Mouse (Mus musculus) heart, embryonic 14.5 days (tissue): Measurements from ENCODE around the gene Fxr2. TPM values are rescaled to one million over a fixed set of nuclear protein-coding genes. Genes with fewer than 3 reads are reported as not detected.

Experiments
- ATAC-seq: fragments of 200-750 bp; cut with Nextera tagmentation; 2 replicates; pipeline ENCODE4 v1.8.0; 2017; ENCODE audit warnings: low read depth, moderate TSS enrichment; ENCODE audit not compliant: insufficient number of reproducible peaks, insufficient read depth, low FRiP score
- H3K27ac ChIP-seq, 2 experiments: fragments of 200-500 bp in 1 of 2; fragments of 300-500 bp in 1 of 2; sonication (generic) in 1 of 2; replicated peaks in 1 of 2; 2 replicates each; pipeline ENCODE4 v1.5.1; 2012 to 2014; ENCODE audit warnings: low read depth in 2 of 2, low read length in 2 of 2, control low read depth in 1 of 2, mild to moderate bottlenecking in 1 of 2, mixed read lengths in 1 of 2; ENCODE audit not compliant: control insufficient read depth in 1 of 2, insufficient read depth in 1 of 2
- H3K27me3 ChIP-seq: fragments of 300-500 bp; sonication (generic); 2 replicates; pipeline ENCODE4 v1.6.1; 2014; ENCODE audit warnings: mild to moderate bottlenecking, low read length, control low read depth; ENCODE audit not compliant: control insufficient read depth, insufficient read depth
- H3K36me3 ChIP-seq: fragments of 300-500 bp; sonication (generic); 2 replicates; pipeline ENCODE4 v1.6.1; 2014; ENCODE audit warnings: mild to moderate bottlenecking, control low read depth, low read length, mixed read lengths; ENCODE audit not compliant: control insufficient read depth, insufficient read depth
- H3K4me1 ChIP-seq, 2 experiments: fragments of 200-500 bp in 1 of 2; fragments of 300-500 bp in 1 of 2; sonication (generic) in 1 of 2; 2 replicates each; pipeline ENCODE4 v1.6.1; 2012 to 2014; ENCODE audit warnings: low read length in 2 of 2, control low read depth in 1 of 2, mixed read lengths in 1 of 2; ENCODE audit not compliant: control insufficient read depth in 2 of 2, insufficient read depth in 2 of 2
- H3K4me2 ChIP-seq: fragments of 300-500 bp; sonication (generic); 2 replicates; pipeline ENCODE4 v1.6.1; 2014; ENCODE audit warnings: mild to moderate bottlenecking, low read length
- H3K4me3 ChIP-seq, 2 experiments: fragments of 200-500 bp in 1 of 2; fragments of 300-500 bp in 1 of 2; sonication (generic) in 1 of 2; 2 replicates each; pipeline ENCODE4 v1.5.1; 2012 to 2014; ENCODE audit warnings: low read length in 2 of 2, mild to moderate bottlenecking in 2 of 2, control low read depth in 1 of 2, low read depth in 1 of 2, moderate library complexity in 1 of 2; ENCODE audit not compliant: control insufficient read depth in 1 of 2, insufficient read depth in 1 of 2
- H3K9ac ChIP-seq: fragments of 300-500 bp; sonication (generic); 2 replicates; pipeline ENCODE4 v1.6.1; 2014; ENCODE audit warnings: mild to moderate bottlenecking, low read length
- H3K9me3 ChIP-seq: fragments of 300-500 bp; sonication (generic); 2 replicates; pipeline ENCODE4 v1.6.1; 2016; ENCODE audit warnings: low read length, control low read depth; ENCODE audit not compliant: control insufficient read depth
- WGBS: fragments of 180-500 bp; shearing (Covaris S2); extraction: QIAGEN DNeasy Blood & Tissue Kit; methylation state at CpG from one replicate; pipeline ENCODE4 v1.1.7; 2014; 5-methylcytosine and 5-hydroxymethylcytosine counted together
- polyA plus RNA-seq: library from polyadenylated mRNA; unstranded; fragments of >200 nt; fragmentation: Nextera tagmentation; extraction: Ambion mirVana; gene quantifications from 2 replicates; pipeline ENCODE4 v1.2.1, GENCODE M21; 2014

The Fxr2 gene
- polyA plus RNA-seq, 1 experiment from 2014 or later, result 25.8 TPM

DNA sequence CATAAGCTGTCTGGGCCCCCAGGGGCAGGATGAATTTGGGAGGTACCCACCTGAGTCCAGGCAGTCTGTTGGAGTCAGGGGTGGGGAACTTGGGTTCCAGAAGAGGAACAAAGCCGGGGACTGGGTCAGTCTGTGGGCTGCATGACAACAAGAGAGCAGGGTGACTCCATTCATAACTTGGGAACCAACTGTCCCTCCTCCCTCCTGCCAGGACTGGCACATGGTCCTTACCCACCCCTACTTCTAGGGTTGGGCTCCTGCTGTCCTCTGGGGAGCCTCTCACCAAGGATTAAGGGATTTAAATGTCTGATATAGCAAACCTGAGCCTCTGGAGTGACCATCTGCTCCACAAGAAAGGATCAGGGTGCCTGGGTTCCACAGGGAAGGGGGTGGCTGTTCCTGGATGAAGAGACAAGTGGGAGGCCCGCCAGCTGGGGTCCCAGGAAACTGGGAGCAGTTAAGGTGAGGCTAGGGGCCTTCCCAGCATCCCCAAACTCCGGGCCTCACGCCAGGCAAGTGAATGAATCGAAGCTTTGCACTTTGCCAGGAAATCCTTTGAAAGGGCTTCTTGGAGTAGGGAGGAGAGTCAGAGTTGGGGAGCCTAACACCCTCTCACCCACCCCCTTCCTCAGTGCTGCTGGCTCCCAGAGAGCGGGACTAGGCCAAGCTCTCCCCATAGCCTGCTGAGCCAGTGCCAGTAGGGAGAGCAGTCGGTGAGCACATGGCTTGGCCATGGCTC is 40.7 kb upstream of the Fxr2 start:
- Histone ChIP-seq H3K4me3 (no peak overlapping the region), H3K36me3 (peaks cover 66% of the 10 kb centered on the region), H3K4me2 (no peak overlapping the region), H3K4me1 (no peaks in the 10 kb centered on the region), H3K27ac (no peak overlapping the region), H3K9ac (no peak overlapping the region), H3K9me3 (no peaks in the 10 kb centered on the region), H3K27me3 (no peaks in the 10 kb centered on the region)
- 71% methylated on average over 7 of the region's 7 CpGs for WGBS
- ATAC-seq, result no peak

DNA sequence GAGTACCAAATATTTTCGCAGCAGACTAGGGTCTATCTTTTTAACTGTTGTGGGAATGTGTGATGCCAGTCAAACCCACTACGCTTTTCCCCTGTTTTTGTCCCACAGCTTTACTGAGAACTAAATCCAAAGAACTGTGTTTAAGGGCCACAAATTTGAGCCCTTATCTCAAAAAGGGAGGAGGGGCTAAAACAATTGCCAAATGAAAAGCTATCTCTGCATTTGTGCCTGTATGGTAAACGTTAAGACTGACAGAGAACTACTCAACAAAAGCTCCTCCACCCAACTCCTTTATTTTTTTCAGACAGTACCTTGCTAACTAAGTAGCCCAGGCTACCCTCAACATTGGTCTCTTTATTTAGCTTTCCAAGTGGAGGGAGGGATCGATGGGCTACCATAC is 40.0 kb upstream of the Fxr2 start:
- Histone ChIP-seq H3K27me3 (no peaks in the 10 kb centered on the region), H3K27ac (no peak overlapping the region), H3K4me2 (no peak overlapping the region), H3K36me3 (peaks cover 59% of the 10 kb centered on the region), H3K9ac (no peak overlapping the region), H3K9me3 (no peaks in the 10 kb centered on the region), H3K4me3 (no peak overlapping the region), H3K4me1 (no peaks in the 10 kb centered on the region)
- 71% methylated on average over 4 of the region's 4 CpGs for WGBS
- no peak for ATAC-seq

DNA sequence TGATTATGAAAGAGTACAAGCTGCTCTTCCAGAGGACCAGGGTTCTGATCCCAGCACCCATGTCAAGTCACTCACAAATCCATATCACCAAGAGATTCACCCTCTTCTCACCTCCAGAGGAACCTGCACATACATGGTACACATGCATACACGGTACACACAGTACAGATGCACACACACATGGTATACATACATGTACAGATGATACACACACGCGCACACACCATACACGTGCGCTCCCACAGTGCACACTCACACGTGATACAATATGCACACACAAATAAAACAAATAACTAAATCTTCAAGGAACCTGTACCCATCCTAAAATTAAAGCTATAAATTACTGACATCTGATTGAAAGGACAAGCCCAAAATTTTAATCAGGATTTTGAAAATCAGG is 37.9 kb upstream of the Fxr2 start:
- Histone ChIP-seq H3K4me3 (no peak overlapping the region), H3K27me3 (no peaks in the 10 kb centered on the region), H3K4me1 (peaks cover 7 to 8% of the 10 kb centered on the region in 2 experiments), H3K4me2 (no peak overlapping the region), H3K36me3 (peaks cover 38% of the 10 kb centered on the region), H3K9me3 (no peaks in the 10 kb centered on the region), H3K9ac (no peak overlapping the region), H3K27ac (no peak overlapping the region)
- no peak for ATAC-seq
- 93% methylated on average over 6 of the region's 6 CpGs for WGBS

DNA sequence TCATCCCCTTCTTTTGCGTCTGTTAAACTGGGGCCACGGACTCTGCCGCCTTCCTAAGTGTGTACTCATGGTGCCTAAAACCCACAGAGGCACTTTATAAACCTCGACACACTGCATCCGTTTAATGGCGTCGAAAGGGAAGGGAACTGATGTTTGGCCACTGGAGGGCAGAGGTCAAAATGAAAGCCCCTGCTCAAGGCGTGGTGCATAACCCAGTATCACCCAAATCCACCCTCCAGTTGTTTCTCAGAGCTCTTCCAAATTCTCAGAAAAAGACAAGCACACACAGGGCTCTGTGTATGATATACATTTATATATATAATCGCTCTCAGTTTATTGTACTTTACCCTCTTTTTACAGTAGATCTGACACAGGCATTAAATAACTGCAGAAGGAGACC is 33.4 kb upstream of the Fxr2 start:
- Histone ChIP-seq H3K27me3 (no peaks in the 10 kb centered on the region), H3K9ac (peak overlapping the region; percentile 41; the same call in 1 of the 2 replicates), H3K27ac (peak overlapping the region; percentile 75 to 84; a peak in 2 of 4 replicates), H3K4me1 (peaks cover 38 to 47% of the 10 kb centered on the region in 2 experiments), H3K9me3 (no peaks in the 10 kb centered on the region), H3K36me3 (peaks cover 8% of the 10 kb centered on the region; the same call in 1 of the 2 replicates), H3K4me3 (no peak overlapping the region), H3K4me2 (peak overlapping the region; percentile 39)
- 17% methylated on average over 9 of the region's 9 CpGs for WGBS
- no peak for ATAC-seq

DNA sequence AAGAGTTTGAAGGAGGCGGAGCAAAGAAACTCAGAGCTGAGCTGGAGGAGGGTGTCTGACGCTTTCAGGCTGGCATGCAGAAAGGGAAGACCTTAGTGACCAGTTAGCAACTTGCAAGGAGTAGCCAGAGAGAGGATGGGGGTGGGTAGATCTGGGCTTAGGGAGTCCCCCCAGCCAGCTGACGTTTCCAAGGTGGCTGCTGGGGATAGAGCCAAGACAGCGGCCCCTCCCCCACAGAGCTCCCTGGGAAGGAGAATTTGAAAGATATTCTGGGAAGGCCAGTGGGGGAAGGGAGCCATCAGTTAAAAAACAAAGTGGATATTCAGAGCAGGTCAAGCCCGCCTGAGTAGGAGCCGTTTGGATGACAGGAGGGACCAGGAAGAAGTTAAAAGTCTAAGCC is 32.7 kb upstream of the Fxr2 start:
- no peaks in the 10 kb centered on the region for H3K27me3 ChIP-seq
- peak overlapping the region; percentile 39 for H3K4me2 ChIP-seq
- no peak overlapping the region; a peak in 1 of 4 replicates for H3K4me3 ChIP-seq
- WGBS, result 14% methylated on average over 6 of the region's 6 CpGs
- H3K4me1 ChIP-seq, result peaks cover 39 to 48% of the 10 kb centered on the region in 2 experiments
- no peak for ATAC-seq
- no peaks in the 10 kb centered on the region for H3K9me3 ChIP-seq
- H3K27ac ChIP-seq, result peak overlapping the region; percentile 75 to 84
- H3K36me3 ChIP-seq, result 0 out of 2 replicates have a peak, but pooled peaks cover 4% of the 10 kb centered on the region
- H3K9ac ChIP-seq, result peak overlapping the region; percentile 41

DNA sequence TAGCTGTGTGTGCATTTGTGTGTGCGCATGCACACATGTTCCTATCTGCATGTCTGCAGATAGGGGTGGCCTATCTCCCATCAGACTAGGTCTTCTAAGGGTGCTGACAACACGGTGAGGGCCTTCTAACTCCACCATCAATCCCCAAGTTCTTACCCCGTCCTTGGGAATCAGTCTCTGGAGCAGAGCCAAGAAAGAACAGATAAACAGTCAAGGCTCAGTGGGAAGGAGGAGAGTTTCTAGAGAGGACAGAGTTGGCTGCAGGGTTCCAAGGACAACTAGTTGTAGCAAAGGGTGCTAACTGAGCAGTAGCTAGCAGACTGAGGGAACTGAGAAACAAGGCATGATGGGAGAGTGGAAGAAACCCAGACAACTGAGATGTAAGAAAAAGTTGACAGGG is 31.0 kb upstream of the Fxr2 start:
- 24% methylated on average over 3 of the region's 3 CpGs for WGBS
- ATAC-seq, result no peak
- H3K27ac ChIP-seq, result peak overlapping the region; percentile 2 to 24; a peak in 2 of 4 replicates
- H3K9me3 ChIP-seq, result no peaks in the 10 kb centered on the region
- peaks cover 42 to 52% of the 10 kb centered on the region in 2 experiments for H3K4me1 ChIP-seq
- no peak overlapping the region for H3K9ac ChIP-seq
- no peaks in the 10 kb centered on the region for H3K27me3 ChIP-seq
- H3K36me3 ChIP-seq, result 0 out of 2 replicates have a peak, but pooled peaks cover 4% of the 10 kb centered on the region
- no peak overlapping the region for H3K4me3 ChIP-seq
- no peak overlapping the region for H3K4me2 ChIP-seq

DNA sequence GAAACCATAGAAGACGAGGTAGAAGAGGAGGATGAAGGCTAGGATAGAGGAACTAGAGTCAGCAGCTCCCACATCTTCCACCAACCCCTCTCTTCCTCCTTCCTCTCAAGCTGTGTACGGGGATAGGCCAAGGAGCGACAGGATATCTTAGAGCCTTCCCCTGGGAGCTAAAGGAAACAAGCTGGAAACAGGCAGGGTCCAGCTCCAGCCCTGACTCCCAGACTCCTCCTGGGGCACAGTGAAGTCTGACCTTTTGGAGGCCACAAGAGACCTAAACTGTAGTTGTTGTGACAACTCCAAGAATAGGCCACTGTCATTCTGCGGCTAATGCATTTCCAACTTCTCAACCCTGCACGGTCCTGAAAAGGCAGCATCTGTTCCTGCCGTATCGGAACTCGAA is 29.3 kb upstream of the Fxr2 start:
- no peak for ATAC-seq
- no peaks in the 10 kb centered on the region for H3K27me3 ChIP-seq
- no peak overlapping the region for H3K4me3 ChIP-seq
- H3K9me3 ChIP-seq, result no peaks in the 10 kb centered on the region
- H3K27ac ChIP-seq, result peak overlapping the region in 1 of 2 experiments; percentile 76; a peak in 2 of 4 replicates
- no peak overlapping the region for H3K9ac ChIP-seq
- peak overlapping the region; percentile 88; the same call in 1 of the 2 replicates for H3K4me2 ChIP-seq
- WGBS, result 62% methylated on average over 8 of the region's 8 CpGs
- H3K36me3 ChIP-seq, result 0 out of 2 replicates have a peak, but pooled peaks cover 4% of the 10 kb centered on the region
- peaks cover 42 to 52% of the 10 kb centered on the region in 2 experiments for H3K4me1 ChIP-seq
